Mouse (Mus musculus) T-helper 1 cell (primary cell): ENCODE measurements around the gene Prx.

ENCODE experiments used
- in situ Hi-C: fragments of 300-600 bp; cut with MboI, MseI; formaldehyde crosslinking; loops from one replicate; pipeline ENCODE4 v1.15.1; 2025; ENCODE audit warnings: high pct_unique_total_duplicates

The Prx gene

DNA sequence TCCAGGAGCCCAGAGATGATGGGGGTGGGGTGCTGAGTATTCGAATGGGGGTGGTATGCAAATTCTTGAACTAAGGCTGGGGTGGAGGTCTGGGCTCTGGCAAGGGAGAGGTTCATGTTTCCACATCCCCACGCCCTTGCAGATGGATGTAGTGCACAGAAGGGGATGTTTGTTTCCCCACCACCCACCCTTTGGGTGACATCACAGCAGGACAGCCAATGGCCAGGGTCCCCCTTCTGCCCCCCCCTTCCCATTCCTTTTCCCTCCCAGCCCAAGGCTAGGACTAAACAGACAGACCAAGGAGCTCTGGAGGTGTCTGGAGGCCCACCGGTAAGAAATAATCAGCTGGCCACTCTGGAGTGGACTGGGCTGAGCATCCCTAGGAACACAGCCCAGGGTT, at the start of gene Prx:
TSS of gene Prx (plus strand) at position 289 of the 400 bp plus-strand sequence.
- in situ Hi-C loops: loop anchor here (5.0 kb wide), 1 partner anchor 98 kb away; no protein-coding TSS in a partner anchor

DNA sequence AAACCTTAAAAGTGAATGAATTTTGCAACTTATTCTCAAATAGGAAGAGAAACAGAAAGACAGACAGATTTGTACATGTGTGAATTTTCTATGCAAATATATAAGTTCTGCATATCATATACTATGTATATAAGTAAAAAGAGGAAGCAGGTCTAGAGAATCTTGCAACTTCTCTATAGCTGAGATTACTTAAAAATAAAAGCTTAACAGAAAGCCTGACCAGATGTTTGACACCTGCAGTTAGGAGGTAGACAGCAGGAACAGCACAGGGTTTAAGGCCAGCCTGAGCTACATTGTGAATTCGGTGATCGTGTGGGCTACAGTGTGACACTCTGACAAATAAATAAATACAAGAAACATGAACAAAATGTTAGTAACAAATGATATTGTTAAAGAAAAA, 47.8 kb upstream of the Prx start:
- in situ Hi-C loops: no loop called here

DNA sequence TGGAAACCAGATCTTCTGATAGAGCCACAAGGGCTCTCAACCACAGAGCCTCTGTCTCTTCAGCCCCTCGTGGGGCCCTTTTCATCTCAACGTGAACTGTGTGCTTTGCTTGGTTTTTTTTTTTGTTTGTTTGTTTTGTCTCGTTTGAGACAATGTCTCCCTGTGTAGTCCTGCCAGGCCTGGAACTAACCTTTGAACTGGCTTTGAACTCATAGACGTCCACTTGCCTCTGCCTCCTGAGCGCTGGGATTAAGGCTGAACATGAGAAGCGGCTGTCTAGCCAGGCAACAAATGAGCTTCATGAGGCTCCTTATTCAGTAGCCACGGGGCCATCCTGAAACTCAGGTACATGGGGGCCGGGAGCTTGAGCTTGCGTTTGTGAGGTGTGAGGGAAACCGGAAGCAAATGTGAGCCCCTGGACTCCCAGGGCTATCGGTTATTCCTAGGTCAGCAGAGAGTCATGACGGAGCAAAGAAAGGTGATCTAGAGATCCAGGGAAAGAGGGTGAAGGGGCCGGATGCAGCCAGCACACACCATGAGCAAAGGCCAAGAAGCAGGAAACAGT, 46.8 kb upstream of the Prx start:
- in situ Hi-C loops: no loop called here

DNA sequence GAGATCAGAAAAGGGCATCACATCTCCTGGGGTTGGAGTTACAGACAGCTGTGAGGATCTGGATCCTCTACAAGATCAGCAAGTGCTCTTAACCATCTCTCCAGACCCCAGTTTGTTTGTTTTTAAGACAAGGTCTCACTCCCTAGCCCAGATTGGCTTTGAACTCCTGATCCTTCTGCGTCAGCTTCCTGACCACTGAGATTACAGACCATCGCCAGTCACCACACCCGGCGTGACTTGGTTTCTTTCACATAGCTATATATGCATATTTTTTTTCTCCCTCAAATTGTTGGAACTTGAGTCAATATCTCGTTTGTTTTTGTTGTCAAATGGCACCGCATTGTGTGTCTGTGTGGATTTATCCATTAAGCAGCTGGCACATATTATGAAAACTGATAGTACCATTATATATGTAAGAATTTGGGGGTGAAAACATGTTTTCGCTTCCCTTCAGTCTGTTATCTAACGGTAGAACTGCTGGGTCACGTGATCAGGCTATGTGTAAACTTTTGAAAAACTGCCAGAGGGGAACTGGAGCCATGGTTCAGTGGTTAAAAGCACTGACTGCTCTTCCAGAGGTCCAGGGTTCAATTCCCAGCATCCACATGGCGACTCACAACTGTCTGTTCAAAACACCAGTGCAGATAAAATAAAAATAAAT, 44.5 kb upstream of the Prx start:
- in situ Hi-C loops: no loop called here

DNA sequence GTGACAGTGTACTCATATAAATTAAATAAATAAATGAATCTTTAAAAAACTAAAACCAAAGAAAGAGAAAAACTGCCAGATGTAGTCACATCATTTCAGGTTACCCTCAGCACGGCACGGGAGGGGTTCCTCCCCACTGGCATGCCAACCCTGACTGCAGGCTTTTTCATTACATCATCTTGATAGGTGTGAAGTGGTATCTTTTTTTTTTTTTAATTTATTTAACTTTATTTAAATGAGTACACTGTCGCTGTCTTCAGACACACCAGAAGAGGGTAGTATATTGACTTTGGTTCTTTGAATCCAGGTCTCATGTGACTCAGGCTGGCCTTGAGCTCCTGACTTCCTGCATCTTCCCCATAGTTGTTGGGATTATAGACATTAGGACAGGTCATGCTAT, 43.9 kb upstream of the Prx start:
- in situ Hi-C loops: no loop called here

DNA sequence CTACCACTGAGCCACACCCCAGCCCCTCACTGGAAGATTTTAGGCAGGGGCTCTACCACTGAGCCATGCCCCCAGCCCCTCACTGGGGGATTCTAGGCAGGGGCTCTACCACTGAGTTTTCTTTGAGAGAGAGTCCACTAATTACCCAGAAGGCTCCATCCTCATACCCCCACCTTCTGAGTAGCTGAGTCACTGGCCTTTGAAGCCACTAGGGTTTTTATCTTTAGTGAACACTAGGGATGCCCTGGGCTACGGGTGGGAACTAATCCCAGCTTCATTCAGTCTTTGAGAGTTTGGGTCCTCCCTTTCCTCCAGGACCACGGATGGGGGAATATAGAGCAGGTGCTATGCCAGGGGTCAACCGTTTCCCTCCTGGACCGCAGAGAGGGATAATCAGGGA, 40.5 kb upstream of the Prx start:
- in situ Hi-C loops: no loop called here

DNA sequence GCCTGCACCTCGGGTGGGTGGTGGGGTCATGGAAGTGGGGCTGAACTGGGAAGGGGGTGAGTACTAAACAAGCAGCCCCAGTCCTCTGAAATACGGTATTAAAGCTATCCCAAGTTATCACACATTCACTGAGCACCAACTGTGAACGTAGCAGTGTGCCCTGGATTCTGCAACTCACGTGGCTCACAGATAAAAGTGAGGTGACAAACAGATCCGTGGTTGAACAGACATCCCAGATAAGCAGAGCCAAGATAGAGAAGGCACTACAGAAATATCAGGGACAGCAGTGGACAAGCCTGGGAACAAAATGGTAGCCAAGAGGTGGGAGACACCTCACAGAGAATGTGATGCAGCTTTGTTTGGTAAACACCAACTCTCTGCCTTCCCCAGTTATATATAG, 39.5 kb upstream of the Prx start:
- in situ Hi-C loops: no loop called here

DNA sequence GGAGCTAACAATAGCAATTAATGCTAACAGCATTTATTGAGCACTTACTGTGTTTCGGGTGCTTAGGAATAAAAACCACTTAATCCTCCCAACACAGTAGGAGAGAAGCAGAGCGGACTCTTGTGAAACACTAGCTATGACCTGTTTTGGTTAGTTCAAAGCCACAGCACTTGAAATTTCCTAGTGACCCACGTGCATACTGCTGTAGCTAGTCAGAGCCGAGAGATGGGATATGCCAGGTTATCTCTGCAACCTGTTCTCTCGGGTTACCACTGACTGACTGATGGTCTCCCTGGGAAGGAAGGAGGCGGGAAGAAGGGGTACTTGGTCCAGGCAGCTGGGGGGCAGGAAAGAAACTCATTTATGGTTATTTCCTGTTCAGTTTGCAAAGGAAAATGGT, 38.6 kb upstream of the Prx start:
- in situ Hi-C loops: no loop called here

DNA sequence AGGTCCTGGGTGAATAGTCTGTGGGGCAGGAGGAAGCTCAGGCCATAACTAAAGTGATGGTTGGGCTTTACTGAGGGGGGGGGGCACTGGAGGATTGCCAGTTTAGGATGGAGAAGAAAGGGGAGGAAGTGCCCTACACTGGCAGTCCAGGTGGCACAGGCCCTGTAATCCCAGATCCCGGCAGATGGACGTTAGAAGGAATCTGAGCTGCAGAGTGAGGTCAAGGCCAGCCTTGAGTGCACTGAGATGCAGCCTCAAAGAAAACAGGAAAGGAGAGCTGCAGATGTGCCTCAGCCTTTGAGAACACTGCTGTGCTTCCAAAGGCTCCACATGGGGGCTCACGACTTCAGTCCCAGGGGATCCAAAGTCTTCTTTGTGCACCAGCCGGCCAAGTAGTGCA, 31.5 kb upstream of the Prx start:
- in situ Hi-C loops: no loop called here

DNA sequence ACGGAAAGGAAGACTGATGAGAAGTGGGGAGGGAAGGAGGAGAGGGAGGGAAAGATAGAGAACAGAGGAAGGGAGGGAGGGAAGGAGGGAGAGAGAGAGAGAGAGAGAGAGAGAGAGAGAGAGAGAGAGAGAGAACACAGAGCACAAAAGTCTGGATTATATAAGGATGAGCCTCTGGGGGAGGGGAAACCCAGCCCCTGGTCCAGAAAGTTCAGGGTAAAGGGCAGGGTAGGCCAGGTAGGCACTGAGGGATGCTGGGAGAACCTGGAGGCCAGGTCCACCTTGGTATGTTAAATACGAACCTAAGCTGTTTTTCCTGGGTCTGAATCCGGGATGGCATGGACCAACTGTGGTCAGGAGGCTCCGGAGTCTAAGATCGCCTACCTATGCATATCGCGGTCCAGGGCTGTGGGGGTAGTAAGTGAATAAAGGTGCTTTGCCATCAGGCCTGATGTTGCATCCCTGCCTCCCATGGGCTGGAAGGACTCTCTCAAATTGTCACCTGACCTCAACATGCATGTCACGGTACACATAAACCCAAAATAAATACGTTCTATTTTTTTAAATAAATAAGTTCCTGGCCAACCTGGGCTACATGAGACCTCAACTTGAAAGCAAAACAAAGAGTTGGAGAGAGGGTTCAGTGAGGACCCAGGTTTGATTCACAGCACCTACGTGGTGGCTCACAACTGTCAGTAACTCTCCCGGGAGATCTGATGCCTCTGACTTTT, 27.6 kb upstream of the Prx start:
- in situ Hi-C loops: no loop called here

DNA sequence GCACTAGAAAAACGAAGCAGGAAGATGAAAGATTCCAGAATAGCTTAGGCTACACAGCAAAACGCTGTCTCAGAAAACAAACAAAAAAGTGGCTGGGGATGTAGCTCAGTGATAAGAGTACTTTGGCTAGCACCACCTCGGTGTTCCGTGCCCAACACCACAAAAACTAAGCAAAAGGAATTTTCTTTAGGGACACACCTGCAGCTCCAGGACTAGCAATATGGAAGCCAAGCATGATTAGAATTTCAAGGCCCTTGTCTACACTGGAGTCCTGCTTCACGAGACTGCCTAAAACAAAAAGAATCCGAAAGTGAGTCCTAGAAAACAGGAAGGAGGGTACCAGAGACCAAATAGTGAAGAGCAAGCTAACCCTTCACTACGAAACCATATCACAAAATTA, 26.5 kb upstream of the Prx start:
- in situ Hi-C loops: no loop called here

DNA sequence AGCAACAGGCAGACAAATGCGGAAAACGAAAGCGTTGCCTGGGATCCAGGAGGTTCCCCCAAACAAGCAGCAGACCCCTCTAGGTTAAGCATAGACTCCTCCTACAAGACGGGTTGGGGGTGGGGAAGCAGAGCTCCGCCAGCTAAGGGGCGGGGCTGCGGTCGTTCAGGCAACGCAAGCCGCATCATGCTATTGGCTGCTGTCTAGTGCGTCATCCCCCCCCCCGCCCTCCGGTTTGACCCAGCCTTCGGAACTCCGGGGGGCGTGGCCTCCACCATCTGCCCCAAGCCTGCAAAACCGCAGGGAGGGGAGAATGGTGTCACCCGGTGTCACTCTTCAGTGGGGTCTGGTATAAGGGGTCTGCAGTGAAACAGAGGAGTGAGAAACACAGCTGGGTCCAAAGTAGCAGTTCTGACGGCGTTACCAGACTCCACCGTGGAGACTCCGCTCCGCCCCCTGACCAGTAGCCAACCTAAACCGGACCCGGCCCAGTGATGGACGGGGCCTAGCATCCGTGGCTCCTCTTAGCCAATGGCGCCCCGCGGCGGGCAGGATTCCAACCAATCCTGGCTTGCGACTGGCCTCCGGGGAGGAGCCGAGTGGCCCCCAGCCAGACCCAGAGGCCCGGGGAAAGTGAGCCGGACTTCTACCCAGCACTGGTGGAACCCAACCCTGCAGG, 25.8 kb upstream of the Prx start, which contains the start of gene Sertad3:
TSS of gene Sertad3 (plus strand) at position 613 of the 679 bp plus-strand sequence.
- in situ Hi-C loops: no loop called here

DNA sequence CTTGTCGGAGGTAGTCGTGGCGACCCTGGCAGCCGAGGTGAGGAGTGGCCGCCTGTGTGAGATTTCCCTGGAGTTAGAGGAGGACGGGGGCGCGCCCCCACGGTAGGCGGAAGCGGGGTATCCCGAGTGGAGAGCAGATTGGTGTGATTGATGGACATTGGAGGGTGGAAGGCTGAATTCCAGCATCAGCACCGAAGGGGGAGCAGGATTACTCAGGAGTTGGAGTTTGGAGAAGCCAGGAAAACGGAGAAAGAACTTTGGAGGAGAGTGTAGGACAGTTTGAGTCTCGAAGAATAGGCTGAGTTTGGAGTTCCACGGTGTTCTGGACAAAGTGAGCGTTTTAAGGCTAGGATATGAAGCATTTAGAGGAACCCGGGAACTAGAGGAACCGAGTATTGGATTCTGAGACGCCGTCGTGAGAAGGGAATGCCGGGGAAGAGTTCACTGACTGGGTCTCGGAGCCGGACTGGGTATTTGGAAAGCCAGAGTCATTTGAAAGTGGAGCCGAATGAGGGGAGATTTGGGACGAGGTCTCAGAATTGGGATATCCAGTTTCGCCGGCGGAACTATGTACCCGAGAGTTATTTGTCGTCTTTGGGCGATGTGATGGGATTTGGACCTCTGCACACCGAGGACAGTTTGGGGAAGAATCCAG, 25.2 kb upstream of the Prx start:
- in situ Hi-C loops: no loop called here

DNA sequence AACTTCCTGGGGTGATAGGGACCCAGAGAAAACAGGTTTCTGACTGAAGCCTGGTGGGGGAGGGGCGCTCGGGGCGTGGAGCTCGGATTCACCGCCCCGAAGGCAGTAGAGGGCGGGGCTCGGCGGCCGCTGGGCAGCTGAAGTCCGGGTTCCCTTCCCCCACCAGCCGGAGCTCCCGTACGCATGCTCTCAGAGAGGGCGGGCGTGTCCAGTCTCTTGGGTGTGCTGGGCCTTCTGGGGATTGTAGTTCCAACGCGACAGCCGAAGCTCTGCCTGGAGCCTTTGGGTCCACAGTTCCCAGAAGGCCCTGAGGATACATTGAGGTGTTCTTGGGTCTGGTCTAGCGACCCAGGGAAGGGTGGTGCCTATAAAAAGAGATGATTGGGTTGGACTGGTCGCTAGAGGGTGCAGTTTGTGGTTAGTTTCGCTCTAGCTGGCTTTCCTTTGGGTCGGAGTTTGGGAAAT, 24.6 kb upstream of the Prx start:
- in situ Hi-C loops: no loop called here

DNA sequence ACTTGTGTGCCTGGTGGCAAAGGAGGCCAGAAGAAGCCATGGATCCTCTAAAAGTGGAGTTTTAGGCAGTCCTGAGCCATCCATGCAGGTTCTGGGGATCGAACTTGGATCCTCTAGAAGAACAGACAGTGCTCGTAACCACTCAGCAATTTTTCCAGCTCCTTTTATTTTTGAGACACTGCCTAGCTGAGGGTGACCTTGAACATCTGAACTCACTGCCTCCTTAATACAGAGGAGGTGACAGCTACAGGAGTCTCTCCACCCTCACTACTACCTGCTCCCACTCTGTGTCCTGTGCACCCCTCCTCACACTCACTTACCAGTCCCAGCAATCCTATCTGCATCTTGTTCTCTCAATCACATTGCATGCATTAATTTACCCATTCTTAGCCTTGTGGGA, 23.5 kb upstream of the Prx start:
- in situ Hi-C loops: no loop called here

DNA sequence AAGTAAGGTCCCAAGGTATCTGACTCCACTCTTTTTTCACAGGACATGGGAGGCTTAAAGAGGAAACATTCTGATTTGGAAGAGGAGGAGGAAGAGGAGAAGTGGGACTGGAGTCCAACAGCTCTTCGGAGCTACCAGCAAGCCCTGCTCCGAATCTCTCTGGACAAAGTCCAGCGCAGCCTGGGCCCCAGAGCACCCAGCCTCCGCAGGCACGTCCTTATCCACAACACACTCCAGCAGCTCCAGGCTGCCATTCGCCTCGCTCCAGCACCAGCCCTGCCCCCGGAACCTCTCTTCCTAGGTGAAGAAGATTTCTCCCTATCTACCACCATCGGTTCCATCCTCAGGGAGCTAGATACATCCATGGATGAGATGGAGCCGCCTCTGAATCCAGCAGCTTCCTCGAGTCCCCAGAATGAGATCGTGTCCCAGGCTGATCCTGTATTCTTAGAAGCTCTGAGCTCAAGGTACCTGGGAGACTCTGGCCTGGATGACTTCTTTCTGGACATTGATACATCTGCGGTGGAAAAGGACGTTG, 23.0 kb upstream of the Prx start:
- in situ Hi-C loops: no loop called here

DNA sequence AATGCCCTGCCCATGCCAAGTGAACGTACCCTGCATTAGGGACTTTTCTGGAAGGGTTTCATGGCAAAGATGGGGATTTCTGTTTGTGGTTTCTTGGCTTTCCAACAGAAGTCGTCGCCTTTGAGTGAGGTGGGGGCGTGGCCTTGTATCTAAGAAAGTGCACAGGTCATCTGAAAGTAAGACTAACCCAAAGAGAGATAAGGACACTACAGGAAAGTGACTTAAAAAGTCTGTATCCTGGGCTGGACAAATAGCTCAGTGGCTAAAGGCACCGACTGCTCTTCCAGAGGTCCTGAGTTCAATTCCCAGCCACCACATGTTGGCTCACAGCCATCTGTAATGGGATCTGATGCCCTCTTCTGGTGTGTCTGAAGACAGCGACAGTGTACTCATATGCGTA, 20.6 kb upstream of the Prx start:
- in situ Hi-C loops: no loop called here

DNA sequence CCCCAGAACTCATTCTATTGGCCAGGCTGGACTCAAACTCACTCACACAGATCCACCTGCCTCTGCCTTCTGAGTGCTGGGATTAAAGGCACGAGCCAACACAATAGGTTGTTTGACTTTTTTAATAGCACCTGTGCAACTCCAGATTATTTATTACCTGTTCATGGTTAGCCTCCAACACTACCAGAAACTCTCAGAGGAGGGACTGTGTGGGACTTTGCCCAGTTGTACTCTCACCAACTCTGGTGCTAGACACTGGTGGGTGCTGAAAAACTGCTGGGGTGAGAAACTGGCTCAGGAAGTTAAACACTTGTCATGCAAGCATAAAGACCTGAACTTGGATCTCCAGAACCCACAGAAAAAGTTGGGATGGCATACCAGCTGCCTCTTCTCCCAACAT, 19.4 kb upstream of the Prx start:
- in situ Hi-C loops: loop anchor here (5.0 kb wide), 1 partner anchor 32 kb away; the partner anchor contains the start of genes Blvrb and Sptbn4

DNA sequence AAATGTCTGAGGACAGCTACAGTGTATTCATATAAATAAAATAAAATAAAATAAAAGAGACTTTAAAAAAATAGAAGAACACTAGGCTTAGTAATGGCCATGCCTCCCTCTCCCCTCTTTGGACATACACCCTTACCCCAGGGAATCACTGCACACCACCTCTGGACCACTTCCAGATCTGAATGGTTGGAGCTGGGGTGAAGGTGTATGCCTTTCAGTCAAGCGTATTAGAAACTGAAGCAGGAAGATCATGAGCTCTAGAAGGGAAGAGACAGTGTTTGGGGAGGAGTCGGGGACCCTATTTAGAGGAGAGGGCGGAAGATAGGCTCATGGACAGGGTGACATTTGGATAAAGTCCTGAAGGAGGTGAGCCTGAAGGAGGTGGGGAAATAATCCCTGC, 18.6 kb upstream of the Prx start:
- in situ Hi-C loops: loop anchor here (5.0 kb wide), 1 partner anchor 33 kb away; the partner anchor contains the start of genes Blvrb and Sptbn4

DNA sequence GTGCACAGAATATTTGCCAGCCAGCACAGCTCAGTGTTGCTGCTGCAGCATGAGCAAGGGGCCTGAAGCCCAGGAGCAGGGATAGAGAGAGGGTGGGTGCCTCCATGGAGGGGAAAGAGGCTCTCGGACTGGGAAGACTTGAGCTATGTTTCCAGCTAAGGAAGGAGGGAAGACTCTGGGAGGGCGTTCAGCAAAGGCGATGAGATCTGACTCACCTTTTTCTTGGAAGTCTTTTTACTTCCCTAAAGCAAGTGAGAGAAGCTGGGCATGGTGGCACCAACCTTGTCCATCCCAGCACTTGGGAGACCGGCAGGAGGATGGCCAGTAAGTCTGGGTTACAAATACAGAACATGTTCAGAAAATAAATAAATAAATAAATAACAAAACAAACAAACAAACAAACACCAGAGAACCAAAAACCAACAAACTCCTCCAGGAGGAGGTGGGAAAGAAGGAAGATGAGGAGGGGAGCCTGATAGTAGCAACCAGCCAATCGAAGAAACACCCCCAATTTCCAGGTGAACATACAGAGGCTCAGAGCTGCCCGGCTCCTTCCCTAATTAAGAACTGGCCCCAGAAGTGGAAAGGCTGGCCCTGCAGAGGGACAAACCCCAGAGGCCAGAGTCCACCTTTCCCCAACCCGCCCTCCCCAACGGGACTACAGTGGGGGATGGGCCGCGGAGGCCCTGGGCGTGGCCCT, 18.0 kb upstream of the Prx start:
- in situ Hi-C loops: loop anchor here (5.0 kb wide), 1 partner anchor 34 kb away; the partner anchor contains the start of genes Blvrb and Sptbn4

DNA sequence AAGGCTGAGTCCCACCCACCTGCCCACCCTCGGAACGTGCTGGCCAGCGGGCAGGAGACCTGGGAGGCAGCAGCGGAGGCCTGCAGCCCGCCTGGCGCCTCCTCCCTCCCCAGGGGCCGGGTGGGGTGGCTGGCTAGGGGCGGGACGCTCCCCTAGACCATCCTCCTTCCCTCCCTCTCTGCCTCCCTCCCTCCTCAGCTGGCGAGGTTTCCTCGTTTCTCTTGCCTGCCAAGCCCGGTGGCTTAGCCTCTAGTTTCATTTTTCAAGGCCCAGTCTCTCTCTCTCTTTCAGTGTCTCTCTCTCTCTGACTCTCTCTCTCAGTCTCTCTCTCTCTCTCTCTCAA, 17.5 kb upstream of the Prx start:
- in situ Hi-C loops: loop anchor here (5.0 kb wide), 1 partner anchor 34 kb away; the partner anchor contains the start of genes Blvrb and Sptbn4
